ENCODE assay signal across 6 mouse cellular contexts in the genomic region with DNA sequence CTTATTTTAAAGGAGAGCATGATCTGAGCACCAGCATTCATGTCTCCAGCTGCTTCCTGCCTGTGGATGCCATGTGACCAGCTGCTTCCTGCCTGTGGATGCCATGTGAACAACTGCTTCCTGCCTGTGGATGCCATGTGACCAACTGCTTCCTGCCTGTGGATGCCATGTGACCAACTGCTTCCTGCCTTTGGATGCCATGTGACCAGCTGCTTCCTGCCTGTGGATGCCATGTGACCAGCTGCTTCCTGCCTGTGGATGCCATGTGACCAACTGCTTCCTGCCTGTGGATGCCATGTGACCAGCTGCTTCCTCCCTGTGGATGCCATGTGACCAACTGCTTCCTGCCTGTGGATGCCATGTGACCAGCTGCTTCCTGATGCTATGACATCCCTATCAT.
DNase-seq lines count a peak whose midpoint lies in the region; TF ChIP-seq lines count a peak whose summit lies in the region.
"Not testable (repeated sequence)": the region's sequence is repeated elsewhere in the genome, so short reads cannot be mapped to it uniquely, and the experiment has no call there.

No protein-coding gene starts in this region.

- TF ChIP-seq CTCF in C2C12 (IDR thresholded peaks at IDR 0.05; ENCODE audit: control insufficient read depth, insufficient read depth, insufficient read length); brain, embryonic 14.5 days (IDR thresholded peaks at IDR 0.05; ENCODE audit: borderline replicate concordance, extremely low read depth, insufficient read depth, insufficient read length): not testable (repeated sequence)

- H3K36me3 ChIP-seq in C2C12 (ENCODE audit: control insufficient read depth, insufficient read depth) = peaks cover 30% of the 10 kb centered on the region
- peaks cover 92% of the 10 kb centered on the region for H3K36me3 ChIP-seq in megakaryocyte, embryonic 14.5 days (replicated peaks; ENCODE audit: low read length)
- peaks cover 28% of the 10 kb centered on the region for H3K36me3 ChIP-seq in myocyte (ENCODE audit: control insufficient read depth, insufficient read depth)

- H3K4me3 ChIP-seq in C2C12 (ENCODE audit: insufficient read depth, poor library complexity, severe bottlenecking); myocyte: not testable (repeated sequence)
- peak overlapping the region; percentile 72 for H3K4me3 ChIP-seq in megakaryocyte, embryonic 14.5 days (replicated peaks)

- TF ChIP-seq POLR2A in brain, embryonic 14.5 days (IDR thresholded peaks at IDR 0.05; ENCODE audit: borderline replicate concordance, extremely low read depth, insufficient read depth, insufficient read length, poor library complexity, severe bottlenecking); myocyte (IDR thresholded peaks at IDR 0.05; ENCODE audit: insufficient read length, low read depth): not testable (repeated sequence)

- peaks cover 45% of the 10 kb centered on the region for H3K4me1 ChIP-seq in megakaryocyte, embryonic 14.5 days

- not testable (repeated sequence) for H3K79me3 ChIP-seq in C2C12 (ENCODE audit: low read depth)

- peak; percentile 30 for DNase-seq in ES-CJ7 (ENCODE audit: low read depth, low spot score)
- peak; percentile 12 for DNase-seq in R1 (ENCODE audit: low read depth, low spot score)
- peak; percentile 34 for DNase-seq in brain, embryonic 14.5 days (ENCODE audit: low read depth)

- H3K27me3 ChIP-seq in C2C12 (ENCODE audit: control insufficient read depth, insufficient read depth, insufficient read length); megakaryocyte, embryonic 14.5 days (replicated peaks); myocyte (ENCODE audit: control insufficient read depth, insufficient read depth, insufficient read length): not testable (repeated sequence)

- H3K79me2 ChIP-seq in C2C12 (ENCODE audit: control insufficient read depth, insufficient read depth); myocyte (ENCODE audit: control insufficient read depth, insufficient read depth): not testable (repeated sequence)

- H3K4me2 ChIP-seq in myocyte (ENCODE audit: low read depth) = not testable (repeated sequence)

- H3ac ChIP-seq in C2C12 (ENCODE audit: control insufficient read depth, insufficient read length, low read depth); myocyte (ENCODE audit: control insufficient read depth, insufficient read length): not testable (repeated sequence)

- not testable (repeated sequence) for H3K9me3 ChIP-seq in megakaryocyte, embryonic 14.5 days

TF ChIP-seq in C2C12, 6 proteins besides CTCF, POLR2A, EP300 and RAD21:
- TF ChIP-seq USF1 (IDR thresholded peaks at IDR 0.05; ENCODE audit: low read depth) = peak; percentile 79

TF ChIP-seq in myocyte, 11 proteins besides CTCF, POLR2A, EP300 and RAD21:
- TF ChIP-seq USF1 (IDR thresholded peaks at IDR 0.05; ENCODE audit: low read depth) = peak; percentile 12
